Mouse (Mus musculus) thymus, adult 18-20 months (tissue): ENCODE results near the gene Rcc1.
A peak's percentile ranks its signal among the peaks of the same experiment; 100 is the strongest.

Experiments
- DNase-seq, 2 experiments: peaks; one replicate each; pipeline ENCODE4 v3.0.0; 2022; ENCODE audit warnings: mixed read lengths in 2 of 2

The Rcc1 gene

DNA sequence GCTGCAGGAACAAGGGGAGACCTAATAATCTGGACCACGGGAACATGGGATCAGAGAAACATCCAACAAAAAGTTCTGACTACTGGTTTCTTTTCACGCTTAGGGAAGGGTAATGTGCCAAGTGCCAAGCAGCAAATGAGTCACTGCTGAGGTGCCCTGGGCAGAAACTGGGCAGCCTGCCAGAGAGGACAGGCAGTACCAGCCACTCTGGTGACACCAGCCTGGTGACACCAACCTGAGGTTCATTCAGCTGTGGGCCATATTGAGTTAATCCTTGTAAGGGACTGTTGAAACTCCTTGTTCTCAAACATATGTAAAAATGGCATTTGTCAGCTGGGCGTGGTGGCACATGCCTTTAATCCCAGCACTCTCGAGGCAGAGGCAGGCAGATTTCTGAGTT is 1.2 kb upstream of the Rcc1 start:
- DNase-seq, result no peak

DNA sequence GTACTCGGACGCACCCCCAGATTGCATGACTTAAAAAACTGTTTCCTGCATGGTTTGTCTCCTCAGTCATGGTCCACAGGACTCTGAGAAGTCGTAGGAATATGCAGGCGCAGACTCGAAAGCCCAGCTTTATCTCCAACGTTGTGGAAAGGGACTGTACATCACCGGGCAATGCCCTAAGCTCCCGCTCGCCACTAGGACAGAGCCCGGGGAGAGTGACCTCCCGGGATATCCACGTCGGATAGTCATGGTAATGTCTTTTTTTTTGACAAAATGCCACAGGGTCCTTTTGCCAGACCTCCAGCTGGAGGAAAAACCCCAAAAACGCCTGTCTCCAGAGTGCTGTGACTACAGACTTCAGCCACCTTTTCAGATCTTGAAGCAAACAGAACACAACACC is 666 bp downstream of the Rcc1 start:
- no peak for DNase-seq

DNA sequence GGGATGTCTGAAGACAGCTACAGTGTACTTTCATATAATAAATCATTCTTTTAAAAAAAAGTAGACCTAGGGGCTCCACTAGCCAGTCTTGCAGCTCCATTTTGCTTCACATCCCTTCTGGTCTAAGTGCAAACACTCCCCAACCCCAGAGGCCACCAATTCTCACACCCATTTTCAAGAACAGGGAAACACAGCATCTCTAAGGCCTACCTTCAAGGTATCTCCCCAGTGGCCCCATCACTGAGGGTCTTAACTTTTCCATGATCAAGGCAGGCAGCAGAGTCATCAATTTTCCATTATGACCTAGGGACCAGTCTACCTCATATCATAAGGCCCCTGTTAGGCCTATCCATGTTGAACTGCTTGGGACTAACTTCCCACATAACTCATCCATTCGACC is 2.0 kb downstream of the Rcc1 start:
- no peak for DNase-seq

DNA sequence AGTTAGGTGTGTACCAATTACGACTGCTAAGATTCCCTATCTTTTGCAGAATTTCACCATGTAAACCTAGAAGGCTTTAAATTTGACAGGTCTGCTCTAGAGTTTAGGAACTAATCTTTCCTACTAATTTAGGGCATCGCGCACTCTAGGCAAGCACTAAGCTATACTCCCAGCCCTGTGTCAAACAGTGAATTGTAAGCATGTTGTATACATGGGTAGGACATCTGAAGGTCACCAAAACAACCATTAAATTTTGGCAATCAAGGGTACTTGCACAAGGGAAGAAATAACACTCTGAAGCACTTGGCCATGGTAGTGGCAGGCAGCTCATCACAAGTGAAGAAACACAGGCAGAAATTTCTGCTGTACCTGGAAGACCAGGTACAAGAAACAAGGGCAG is 2.6 kb downstream of the Rcc1 start:
- no peak for DNase-seq

DNA sequence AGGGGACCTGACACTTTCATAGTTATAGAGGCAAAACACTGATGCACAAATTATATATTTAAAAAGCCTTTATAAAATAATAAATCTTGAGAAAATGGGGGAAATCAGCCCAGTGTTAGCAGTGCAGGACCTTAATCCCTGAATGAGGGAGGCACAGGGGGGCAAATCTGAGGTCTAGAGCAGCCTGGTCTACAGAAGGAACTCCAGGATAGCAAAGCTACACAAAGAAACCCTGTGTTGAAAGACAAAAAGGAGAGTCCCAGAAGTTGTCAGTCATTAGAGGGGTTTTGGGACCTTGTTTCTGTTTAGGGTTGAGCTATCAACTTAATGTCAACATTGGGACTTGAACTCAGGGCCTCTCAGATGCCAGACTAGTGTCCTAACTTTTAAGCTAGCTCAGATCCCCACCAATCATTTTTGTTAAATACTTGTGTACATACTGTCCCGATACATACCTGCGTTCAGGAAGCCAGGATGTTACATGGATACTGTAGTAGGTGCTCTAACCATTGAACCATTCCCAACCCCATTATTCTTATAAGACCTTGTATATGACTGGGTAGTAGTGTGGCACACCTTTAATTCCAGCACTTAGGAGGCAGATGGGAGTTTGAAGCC is 3.2 kb downstream of the Rcc1 start:
- DNase-seq, result no peak

DNA sequence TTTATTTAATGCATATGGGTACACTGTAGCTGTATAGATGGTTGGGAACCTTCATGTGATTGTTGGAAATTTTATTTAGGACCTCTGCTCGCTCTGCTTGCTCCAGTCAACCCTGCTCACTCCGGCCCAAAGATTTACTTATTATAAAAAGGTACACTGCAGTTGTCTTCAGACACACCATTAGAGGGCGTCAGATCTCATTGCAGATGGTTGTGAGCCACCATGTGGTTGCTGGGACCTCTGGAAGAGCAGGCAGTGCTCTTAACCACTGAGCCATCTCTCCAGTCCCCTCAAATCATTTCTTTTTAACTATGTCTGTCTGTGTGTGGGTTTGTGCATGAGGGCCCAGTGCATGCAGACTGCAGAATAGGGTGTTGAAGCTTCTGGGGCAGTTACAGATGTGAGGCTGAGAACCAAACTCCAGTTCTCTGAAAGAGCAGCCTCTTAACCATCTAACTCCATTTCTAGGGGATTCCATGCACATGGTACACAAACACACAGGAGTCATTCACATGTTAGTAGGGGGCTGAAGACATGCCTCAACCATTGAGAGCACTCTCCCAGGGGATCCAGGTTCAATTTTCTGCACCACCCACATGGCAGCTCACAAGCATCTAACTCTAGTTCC is 3.8 kb downstream of the Rcc1 start:
- DNase-seq, result no peak

DNA sequence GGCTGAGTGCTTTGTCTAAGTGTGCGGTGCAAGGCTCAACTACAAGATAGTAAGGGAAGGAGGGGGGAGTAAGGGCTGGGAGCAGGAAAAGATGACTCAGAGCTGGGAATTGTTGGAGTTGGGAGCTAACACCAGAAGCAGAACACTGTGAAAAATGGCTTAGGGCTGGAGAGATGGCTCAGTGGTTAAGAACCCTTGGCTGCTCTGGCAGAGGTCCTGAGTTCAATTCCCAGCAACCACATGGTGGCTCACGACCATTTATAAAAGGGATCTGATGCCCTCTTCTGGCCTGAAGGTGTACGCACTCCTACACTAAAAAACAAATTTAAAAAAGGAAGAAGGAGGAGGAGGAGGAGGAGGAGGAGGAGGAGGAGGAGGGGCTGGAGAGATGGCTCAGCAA is 6.7 kb downstream of the Rcc1 start:
- DNase-seq, result no peak

DNA sequence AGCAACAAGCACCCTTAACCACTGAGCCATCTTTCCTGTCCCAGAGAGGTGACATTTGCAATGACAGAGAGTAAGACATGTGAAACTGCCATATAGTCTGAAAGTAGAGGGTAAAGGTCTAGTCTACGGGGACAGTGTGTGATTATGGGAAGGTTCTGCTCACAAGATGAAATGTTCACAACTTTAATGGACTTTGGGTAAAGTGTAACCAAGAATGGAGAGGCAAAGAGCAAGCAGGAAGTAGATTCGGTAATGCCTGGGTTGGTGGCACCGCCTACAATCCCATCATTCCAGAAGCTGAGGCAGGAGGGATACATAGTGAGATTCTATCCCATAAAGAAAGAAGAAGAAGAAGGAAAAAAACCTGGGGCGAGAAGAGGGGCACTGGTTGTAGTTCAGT is 7.1 kb downstream of the Rcc1 start:
- no peak for DNase-seq

DNA sequence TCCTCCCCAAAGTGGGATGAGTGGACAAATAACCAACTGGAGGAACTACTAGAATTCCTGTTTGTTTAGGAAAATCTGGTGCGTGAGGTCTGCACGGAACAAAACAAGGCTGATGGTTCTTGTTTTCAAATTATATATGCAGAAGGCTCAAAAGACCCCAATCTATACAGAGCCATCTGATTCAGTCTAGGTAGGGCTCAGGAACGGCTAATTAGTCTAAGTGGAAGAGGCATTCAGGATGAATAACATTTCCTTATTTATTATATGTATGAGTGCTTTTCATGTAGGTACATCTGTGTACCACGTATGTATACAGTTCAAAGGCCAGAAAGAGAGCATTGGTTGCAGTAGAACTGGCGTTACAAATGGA is 7.6 kb downstream of the Rcc1 start:
- no peak for DNase-seq

DNA sequence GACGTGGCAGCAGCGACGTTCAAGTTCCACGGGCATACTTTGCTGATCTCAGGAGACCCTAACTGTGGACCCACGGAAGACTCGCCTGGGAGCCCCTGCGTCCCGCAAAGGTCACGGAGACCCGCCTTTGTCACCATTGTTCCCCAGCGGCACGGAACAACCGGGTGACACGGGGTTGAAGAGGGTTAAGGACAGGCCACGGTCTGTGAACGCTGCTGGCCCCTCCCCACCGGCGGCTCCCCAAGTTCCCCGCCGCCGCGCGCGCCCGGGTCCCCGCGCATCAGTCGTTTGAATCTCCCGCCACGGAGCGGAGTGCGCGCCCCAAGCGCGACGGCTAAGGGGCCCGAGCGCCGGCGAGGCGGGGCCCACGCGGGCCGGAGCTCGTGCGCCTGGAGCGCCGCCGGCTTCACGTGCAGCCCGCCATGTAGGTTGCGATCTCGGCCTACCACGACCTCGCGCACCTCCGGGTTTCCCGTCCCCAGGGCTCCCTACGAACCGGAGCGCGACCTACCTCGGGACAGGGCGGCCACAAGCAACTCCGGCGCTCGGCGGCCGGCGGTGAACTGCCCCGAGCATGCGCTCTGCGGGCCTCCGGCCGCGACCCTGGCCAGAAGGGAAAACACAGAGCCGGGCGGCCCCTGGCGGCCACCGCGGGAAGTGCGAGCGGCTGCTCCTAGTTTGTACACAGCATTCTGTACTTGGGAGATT is 8.1 kb downstream of the Rcc1 start:
- peak; percentile 81 for DNase-seq

DNA sequence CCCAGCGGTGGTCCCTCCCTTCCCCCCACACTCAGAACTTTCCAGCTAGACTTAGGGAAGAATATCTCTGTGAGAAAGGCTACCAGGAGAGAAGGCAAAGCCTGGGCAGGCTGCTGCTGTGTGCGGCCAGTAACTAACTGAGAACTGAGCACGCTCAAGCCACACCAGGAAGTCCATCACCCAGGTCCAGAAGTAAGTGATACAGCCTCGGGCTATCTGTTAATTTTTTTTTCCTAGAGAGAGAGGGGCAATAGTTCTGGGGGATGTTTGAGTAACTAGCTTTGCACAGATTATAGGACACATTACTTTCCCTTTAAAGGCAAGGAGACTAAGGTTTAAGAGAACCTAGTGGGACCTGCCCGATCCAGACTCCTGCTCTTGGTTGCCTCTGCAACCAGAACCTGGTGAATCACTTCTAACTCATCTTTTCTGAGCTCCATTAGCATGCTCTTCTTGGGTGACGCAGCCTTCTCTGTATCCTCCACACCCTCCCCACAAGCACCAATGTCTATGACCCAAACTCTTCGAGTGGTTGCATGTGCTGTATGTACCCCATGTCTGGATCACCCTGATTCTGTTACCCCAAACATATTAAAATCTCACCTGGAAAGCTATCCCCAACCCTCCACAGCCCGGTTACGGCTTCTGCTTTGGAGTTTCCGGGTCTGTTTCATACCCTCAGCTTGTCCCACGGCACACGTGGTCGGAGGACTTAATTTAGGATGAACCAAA is 8.8 kb downstream of the Rcc1 start:
- DNase-seq, result no peak

DNA sequence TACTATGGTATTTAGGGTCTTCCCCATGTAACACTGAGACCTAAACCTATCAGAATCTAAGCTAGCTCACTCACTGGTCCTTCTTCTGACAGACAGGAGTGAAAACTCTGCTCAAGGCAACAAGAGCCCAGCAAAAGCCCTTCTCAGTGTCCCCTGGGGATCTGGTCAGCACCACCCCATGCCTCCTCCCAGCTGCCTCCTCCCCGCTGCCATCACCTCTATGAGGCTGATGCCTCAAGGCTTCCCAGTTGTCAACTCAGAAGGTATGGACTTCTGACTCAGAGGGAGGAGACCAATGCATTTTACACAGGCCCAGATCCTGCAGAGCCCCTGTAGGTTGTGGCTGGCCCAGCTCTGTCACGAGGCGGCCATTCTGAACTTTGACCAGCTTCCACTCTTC is 12.0 kb downstream of the Rcc1 start:
- DNase-seq, result no peak

DNA sequence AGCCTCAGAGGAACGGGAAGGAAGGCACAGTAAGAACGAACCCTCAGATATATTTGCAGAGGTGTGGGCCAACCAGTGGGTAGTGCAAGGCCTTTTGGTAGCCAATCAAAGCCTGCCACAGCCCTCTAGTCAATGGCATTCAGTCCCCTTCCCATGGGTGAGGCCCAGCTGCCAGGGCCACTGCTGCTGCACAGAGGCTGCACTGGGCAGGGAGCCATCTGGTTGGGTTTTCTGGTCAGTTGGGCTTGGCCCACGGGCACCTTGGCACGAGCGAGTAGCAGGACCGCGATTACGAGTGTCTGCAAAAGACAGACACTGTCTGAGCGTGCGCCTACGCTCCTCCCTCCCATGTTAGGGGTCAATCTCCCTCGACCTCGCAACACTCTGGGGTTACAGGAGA is 14.5 kb downstream of the Rcc1 start:
- no peak for DNase-seq

DNA sequence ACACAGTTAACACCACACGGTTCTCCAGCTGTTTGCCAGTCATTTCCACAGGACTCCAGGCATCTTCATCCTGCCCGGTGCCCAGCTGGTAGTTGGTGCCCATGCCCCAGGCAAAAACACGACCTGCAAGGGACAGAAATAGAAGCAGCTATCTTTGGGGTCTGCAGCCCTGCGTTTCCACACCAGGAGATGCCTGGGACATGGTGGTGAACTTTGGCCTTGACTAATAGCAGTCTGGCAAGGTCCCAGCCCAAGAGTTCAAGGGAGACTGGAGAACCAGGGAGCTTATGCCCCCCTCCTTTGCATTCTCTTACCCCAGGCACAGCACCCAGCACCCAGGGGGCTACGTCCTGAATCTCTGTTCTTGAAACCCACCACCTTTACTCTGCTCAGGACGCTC is 20.5 kb downstream of the Rcc1 start:
- DNase-seq, result no peak

DNA sequence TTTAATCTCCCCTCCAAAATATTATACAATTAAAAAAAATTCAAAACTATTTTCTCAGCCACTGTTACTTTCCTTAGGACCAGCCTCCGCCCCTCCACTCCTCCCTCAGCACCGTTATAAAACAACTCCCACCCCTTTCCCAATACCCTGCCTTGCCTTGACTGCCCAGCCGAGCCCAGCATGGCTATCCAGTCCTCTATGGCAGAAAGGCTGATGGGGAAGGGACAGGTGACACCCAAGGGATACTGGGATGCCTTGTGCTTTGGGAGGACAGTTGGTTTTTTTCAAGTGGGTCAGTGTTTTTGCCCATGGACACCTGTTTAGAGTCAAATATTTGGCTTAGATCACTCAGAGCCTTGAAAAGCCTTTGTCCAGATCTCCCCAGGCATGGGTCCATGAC is 21.4 kb downstream of the Rcc1 start:
- DNase-seq, result no peak

DNA sequence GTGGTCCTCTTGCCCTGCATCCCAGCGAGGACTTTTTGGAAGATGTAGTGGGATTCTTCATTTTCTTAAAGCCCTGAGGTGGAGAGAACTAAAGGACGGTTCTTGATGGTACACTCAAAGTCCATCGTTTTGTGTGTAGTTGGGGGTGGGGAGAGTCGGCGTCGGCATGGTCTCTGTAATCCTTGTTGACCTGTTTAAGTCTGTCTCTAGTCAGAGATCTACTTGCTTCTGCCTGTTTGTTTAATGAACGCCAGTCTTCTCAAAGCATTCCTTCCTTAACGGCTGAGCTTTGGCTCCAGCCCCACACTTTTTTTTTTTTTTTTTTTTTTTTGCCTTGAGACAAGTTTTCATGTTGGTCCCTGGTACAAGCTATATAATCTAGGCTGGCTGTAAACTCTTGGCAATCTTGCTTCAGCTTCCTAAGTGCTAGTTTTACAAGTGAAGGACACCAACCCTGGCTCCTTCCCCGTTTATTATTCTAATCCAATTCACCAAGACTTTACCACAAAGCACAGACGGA is 23.5 kb downstream of the Rcc1 start:
- no peak for DNase-seq

DNA sequence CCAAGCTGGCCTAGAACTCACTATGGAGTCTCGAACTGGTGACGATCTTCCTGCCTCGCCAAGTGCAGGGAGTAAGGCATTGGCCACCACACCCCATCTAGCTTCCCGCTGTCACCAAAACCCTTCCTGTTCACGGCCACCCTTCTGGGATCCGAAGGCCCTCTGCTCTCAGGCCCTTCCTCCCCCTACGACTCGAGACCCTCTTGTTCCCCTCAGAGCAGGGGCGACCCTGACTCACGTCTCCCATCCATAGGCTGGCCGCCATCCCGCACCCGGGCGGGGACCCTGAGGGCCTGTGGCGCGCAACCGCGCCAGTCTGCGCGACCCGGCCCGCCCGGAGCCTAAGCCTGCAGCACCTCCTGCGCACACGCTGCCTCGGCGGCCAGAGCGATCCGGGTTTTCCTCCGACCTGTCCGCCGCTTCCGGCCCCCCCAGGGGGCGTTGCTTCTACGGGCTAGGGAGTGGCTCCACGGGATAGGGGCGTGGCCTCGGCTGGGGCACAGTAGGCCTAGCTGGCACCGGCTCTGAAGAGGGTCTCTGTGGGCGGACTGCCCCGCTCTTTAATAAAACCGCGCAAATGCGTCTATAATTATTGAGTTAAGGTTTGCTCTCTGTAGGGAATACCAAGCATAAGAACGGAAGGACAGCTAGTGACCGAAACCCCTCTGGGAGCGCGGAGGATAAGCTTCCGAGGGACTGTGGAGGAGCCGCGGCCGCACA is 24.1 kb downstream of the Rcc1 start, which contains the start of gene Trnau1ap:
Trnau1ap (minus strand) TSS at position 424 of the 720 bp plus-strand sequence.
- DNase-seq, result peak; percentile 80

DNA sequence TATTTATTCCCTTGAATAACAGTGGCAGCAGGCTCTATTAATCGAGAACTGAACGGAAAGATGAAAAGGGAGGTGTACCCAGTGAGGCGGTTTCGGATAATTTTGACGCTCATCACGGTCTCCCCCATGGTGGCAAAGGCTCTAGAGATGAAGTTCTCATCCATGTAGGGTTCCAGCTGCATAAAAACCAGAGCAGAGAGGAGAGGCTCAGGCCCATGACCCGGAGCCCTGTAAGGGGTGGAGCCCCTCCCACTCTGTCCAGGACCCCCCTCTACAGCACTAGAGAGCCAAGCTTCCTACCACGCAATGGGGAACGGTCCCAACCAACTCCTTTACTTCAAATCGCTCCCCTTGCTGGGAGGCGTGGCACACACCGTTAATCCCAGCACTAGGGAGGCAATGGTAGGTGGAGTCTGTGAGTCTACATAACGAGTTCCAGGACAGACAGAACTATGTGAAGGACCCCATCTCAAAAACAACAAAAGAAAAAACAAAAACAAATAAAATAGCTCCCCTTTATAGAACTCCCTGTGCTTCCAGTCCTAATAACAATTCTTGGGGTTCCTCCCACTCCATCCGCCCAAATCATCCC is 24.9 kb downstream of the Rcc1 start:
- DNase-seq, result no peak

DNA sequence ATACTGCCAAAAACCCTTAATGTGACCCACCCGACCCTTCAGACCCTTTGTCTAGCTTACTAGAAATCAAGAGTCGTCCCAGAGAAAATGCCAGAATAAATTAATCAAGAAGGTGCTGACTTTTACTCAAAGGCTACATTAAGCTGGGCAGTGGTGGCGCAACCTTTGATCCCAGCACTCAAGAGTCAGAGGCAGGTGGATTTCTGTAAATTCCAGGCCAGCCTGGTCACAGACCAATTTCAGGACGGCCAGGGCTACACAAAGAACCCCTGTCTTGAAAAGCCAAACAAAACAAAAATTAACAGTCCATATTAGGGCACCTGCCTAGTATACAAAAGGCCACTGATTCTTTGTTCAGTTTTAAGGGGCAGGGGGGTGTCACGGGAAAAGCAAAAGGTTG is 26.9 kb downstream of the Rcc1 start:
- DNase-seq, result no peak

DNA sequence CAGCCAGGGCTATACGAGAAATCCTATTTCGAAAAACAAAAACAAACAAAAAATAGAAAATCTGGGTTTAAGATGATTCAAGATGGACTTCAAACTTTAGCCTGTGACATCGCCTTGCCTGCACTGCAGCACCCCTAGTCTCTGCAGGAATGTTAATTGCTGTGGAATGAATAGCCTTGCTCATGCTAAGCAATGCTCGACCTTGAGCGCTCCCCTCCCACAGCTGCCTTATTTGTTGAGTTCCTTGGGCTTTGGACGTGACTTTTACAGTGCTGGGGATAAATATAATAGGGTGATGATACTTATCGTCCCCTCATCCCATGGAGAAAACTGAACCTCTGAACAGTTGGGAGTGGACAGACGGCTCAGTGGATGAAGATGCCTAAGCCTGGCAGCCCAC is 37.7 kb downstream of the Rcc1 start:
- no peak for DNase-seq

DNA sequence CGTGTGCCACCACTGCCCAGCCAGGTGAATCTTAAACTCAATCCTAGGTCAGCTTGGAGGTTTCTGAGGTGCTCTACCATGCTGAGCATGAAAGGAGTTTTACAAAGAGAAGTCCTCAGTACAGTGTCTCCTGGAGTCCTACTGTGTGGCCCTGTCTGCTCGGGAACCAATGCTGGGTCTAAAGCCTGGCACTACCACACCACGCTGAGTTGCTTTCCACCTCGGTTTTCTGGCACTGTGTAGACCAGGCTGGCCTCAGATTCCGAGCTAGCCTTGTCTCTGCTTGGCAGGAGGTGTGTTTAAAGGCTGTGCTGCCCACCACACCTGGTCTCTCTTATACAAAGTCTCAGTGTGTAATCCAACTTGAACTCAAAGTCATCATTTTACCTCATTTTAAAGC is 40.8 kb downstream of the Rcc1 start:
- DNase-seq, result no peak

DNA sequence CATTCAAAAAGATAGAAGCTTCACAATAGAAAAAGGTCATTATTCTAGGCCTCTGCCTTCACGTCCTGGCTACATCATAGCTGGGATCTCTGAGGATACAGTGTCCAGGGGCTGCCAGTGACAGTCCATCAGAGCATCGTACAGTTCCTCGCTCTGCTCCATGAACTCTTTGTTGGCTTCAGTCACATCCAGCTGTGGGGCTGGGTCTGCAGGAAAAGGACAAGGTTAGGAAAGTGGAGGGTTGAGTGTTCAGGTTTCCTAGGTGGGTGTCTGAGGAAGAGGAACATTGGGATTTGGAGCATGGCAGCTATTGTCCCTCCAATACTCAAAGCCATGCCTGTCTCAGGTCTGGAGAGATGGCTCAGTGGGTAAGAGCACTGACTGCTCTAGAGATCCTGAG is 41.6 kb downstream of the Rcc1 start:
- DNase-seq, result no peak

DNA sequence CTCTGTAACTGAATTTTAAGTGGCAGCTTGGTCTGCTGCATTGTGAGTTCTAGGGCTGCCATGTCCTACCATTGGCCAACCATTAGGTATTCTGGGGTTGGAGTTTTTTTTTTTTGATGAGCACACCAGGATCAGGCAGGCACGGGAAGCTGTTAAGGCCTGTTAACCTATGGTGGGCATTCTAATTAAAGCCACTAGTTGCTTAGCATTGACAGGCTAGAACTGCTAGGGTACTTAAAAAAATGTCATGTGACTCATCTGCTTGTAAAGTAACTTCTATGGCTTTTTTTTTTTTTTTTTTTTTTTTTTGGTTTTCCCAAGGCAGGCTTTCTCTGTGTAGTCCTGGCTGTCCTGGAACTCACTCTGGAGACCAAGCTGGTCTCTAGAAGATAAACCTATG is 42.2 kb downstream of the Rcc1 start:
- no peak for DNase-seq
